Mouse (Mus musculus): ENCODE measurements at regions not wholly inside any gene's neighbourhood (a gene's known extent, or its start where the extent isn't known, plus 50 kb on each side); places are given as distances from the start of the nearest gene placed in this dataset.

- no peak for TF ChIP-seq CTCF (conservative IDR thresholded peaks at IDR 0.05 in 1 of 2, IDR thresholded peaks at IDR 0.05 in 1 of 2; ENCODE audit: low read depth in 2 of 2, low read length in 2 of 2)
- no peak for TF ChIP-seq POLR2A (IDR thresholded peaks at IDR 0.05; ENCODE audit: low read depth, low read length)
- no peak for TF ChIP-seq USF1 (IDR thresholded peaks at IDR 0.05; ENCODE audit: low read depth, low read length)
- TF ChIP-seq ZC3H11A (IDR thresholded peaks at IDR 0.05; ENCODE audit: low read depth, low read length): no peak
- TF ChIP-seq SIN3A (IDR thresholded peaks at IDR 0.05; ENCODE audit: low read length): no peak
These were observed 63.5 kb upstream of the Rnf32 start for GRCm38 (mm10) chr5:29132261-29132660.
